Mouse (Mus musculus) cortical plate, adult 2 months (tissue): Measurements from ENCODE around the gene Nadk.

Experiments
- CTCF ChIP-seq: fragments of 200-500 bp; IDR thresholded peaks from 2 replicates; pipeline ENCODE4 v1.5.1; 2011; ENCODE audit warnings: mild to moderate bottlenecking, control low read depth, low read length; ENCODE audit not compliant: insufficient read depth; ENCODE audit errors: extremely low read depth
- POLR2A ChIP-seq: fragments of 200-500 bp; IDR thresholded peaks from 2 replicates; pipeline ENCODE4 v1.6.1; 2011; ENCODE audit warnings: mild to moderate bottlenecking, low read length, control low read depth; ENCODE audit not compliant: insufficient read depth; ENCODE audit errors: extremely low read depth

GRCm38 (mm10) chr4:155591012-155591719 lies 29.0 kb downstream of the Nadk start:
- TF ChIP-seq CTCF (no peak), POLR2A (no peak)
